Mouse (Mus musculus) right cerebral cortex, adult 18-20 months (tissue): ENCODE measurements around the gene Ascc1.
A peak's percentile ranks its signal among the peaks of the same experiment; 100 is the strongest.
"Not testable (repeated sequence)": the region's sequence is repeated elsewhere in the genome, so short reads cannot be mapped to it uniquely, and the experiment has no call there.

Source experiments
- DNase-seq: peaks from one replicate; pipeline ENCODE4 v3.0.0; 2022; ENCODE audit warnings: mixed read lengths

Ascc1 gene

GRCm38 (mm10) chr10:59977715-59978343, 24.8 kb upstream of the Ascc1 start:
- DNase-seq = no peak

DNA sequence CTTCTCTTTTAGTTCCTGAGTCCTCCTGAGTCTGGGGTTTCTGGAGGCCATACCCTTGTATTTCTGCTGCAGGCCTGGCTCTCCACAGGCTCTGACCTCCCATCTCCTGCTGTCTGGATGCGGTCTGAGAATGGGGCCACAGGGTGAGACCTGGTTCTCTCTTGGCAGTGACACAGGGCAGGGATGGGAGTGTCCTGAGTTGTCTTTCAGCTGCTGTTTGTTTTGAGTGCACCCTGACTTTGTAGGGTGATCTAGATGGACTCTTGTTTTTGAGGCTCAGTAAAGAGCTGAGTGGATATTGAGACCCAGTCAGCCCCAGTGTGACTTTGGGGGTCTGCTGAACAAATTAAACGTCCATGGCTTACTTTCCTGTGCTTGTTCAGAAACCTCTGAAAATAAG, 24.2 kb upstream of the Ascc1 start:
- no peak for DNase-seq

DNA sequence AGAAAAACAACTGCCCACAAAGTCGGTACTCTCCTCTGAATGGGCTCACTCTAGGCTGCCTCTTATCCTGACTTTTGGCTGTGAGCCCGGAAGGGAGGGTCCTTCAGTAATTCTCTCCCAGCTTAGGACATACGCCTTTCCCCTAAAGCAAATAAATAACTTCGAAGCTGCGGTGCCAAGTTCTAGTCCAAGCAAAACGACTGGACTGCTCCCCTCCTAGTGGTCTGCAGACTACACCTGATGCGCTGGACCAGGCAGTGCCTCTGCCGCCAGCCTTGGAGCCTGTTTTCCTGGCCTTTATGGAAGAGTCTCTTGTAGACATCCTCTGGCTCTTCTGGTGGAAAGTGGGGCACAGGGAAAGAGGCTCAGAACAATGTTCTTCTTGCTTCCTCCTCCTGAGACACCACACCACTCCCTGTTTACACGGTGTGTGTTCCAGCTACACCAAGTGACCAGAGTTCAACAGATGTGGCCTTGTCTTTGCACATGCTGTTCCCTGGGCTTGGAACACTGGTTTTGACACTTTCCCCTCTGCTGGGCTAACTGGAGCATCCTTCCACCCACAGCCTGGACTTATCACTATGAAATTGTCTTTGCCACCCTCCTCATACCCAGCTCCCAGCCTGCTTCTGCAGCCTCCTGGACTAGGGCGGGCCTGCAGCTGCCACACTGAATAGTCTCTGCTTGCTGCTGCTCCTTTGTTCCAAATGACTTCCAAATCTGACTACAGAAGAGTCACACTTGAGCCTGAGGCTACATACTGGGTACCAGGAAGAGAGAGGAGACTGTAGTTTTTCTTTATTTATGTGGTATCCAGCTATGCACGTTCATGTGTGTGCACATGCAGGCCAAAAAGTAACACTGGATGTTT, 23.5 kb upstream of the Ascc1 start:
- peak; percentile 46 for DNase-seq

- DNase-seq = no peak
Measured at GRCm38 (mm10) chr10:59980815-59981244, 21.8 kb upstream of the Ascc1 start.

DNA sequence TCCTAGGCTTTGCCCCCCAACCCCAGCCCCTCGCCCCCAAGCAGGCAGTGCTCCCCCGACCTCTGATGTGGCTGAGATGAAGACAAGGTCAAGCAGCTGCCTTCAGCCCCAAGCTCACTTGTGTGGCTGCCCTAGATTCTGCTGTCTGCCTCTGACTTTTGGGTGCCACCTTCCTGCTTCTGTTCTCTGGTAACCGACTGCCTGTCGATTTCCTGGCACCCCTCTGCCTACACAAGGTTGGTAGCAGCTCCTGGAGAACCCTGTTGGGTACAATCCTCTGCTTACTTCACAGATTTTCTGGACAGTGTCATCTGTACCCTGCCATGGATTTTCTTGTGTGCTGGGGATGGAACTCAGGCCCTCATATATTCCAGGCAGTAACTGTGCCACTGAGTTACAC, 21.3 kb upstream of the Ascc1 start:
- DNase-seq = no peak

DNA sequence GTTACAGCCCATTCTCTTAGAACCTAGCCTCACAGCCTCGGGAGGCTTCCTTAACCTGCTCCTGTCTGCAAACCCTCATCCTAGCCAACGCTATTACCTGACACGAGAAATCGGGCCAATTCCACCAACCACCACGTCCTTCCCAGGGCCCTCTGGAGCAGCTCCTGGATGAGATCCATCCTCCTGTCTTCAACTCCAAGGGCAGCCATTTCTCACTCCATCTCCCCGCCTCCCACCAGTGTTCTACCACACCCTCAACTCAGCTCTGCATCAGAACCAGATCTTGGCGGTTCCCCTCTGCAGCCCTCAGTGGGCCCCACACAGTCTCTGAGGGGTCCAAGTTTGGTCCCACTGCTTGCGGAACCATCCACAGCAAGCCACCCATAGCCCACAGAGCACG, 20.8 kb upstream of the Ascc1 start:
- no peak for DNase-seq

GRCm38 (mm10) chr10:59982379-59982873, 20.2 kb upstream of the Ascc1 start:
- DNase-seq = no peak

DNA sequence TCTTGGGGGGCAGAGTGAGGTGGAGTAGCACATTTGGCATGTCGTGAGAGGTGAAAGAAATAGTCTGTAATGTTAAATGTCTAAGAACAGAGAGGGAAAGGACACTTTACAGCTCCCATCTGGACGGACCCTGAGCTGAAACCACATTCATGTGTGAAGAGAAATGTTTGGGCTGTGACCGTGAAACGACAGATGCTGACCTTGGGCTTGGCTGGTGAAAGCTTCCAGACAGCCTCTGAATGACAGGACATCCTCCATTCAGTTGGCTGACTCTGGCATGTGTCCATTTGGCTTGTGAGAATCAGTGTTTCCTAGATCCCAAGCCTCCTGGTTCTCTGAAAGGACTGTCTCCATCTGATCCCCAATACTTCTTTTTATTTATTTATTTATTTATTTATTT, 14.6 kb upstream of the Ascc1 start:
- no peak for DNase-seq

DNA sequence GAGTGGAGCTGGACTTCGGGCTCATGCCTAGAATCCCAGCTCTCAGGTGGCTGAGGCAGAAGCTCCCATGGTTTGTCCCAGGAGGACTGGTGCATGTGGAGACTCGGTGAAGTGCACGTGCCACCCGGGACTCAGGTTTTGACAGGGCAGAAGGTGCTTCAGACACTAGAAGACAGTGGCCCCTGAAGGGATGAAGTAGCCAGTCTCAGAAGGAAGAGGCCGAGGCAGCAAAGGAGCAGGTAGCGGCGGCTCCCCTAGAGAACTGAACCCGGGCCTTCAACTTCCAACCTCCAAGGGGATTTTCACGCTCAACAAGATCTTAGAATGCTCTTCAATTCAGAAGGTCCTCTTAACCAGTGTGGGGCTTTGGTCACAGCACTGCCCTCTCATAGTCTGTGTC, 12.2 kb upstream of the Ascc1 start:
- no peak for DNase-seq

GRCm38 (mm10) chr10:59991262-59991880, 11.2 kb upstream of the Ascc1 start:
- DNase-seq = no peak

DNA sequence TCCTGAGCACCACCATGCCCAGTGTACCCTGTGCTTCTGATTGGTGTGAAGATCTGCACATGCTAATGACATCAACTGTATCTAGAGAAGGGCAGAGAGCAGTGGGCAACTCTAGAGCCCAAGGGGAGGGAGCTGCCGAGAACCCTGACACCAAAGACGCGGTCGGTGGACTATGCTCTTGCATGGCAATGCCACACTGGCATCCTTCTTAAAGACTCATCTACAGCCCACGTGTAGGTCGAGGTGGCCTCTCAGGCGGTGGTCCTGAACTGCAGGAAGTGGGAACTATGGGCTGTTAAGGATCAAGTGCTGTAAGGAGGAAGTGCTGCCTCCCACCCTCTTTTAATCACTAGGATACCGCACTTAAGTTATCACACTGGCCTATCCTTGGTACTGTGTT, 10.6 kb upstream of the Ascc1 start:
- no peak for DNase-seq

GRCm38 (mm10) chr10:59993813-59994212, 8.8 kb upstream of the Ascc1 start:
- DNase-seq = not testable (repeated sequence)

- DNase-seq = no peak
Measured at GRCm38 (mm10) chr10:59995889-59996288, 6.7 kb upstream of the Ascc1 start.

DNA sequence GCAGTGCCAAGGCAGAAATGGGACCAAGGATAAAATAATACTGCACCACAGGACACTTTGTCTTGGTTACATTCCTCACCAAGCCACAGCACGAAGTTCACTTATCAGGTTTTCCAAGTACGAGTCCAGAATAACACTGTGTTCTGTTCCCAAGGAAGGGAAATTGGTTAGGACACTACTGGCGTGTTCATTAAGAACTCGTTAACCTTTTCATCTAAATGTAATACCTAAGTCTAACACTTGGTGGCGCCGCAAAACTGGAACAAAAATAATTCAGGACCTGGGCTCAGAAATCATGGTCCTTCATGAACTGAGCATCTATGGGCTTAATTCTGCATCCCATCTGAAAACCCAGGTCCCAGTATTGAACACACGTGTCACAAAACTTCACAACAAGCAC, 5.0 kb upstream of the Ascc1 start:
- DNase-seq = peak; percentile 53

GRCm38 (mm10) chr10:59999057-59999456, 3.5 kb upstream of the Ascc1 start:
- DNase-seq = no peak

GRCm38 (mm10) chr10:60001663-60002062, 942 bp upstream of the Ascc1 start:
- not testable (repeated sequence) for DNase-seq

DNA sequence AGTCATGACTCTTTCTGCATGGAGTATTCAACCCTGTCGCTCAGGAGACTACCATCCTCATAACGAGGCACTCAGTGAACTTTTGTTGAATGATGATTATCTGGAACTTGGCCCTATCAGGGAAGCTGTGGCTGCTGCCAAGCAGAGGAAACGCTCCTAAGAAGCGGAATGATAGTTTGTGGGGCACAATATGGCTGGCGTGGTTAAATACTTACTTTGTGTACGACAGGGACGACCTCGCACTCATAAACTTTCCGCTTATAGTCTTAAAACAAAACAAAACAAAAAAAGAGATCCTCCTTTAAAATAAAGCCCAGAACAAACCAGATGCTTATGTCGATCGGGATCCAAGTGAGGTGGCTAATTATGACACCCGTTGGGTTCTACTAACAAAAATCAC, 402 bp upstream of the Ascc1 start:
- no peak for DNase-seq

GRCm38 (mm10) chr10:60003213-60003752, 678 bp downstream of the Ascc1 start:
- DNase-seq = no peak

DNA sequence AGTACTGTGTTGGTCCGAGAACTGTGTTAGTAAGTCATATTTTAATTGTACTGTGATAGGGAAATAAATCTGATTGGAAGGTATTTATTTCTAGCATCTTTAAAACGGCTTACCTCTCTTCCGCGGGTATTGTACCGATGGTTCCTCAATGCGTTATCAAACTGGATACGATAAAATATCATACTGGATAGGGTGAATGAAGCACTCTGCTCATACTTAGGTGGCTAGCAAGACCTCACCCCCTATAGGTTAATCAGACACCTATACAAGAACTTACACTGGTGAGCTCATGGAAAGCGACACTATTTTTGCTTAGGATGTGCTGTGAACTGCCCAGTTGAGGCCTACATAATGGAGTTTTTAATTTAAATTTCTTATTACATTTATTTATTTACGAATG, 1.2 kb downstream of the Ascc1 start:
- no peak for DNase-seq

DNA sequence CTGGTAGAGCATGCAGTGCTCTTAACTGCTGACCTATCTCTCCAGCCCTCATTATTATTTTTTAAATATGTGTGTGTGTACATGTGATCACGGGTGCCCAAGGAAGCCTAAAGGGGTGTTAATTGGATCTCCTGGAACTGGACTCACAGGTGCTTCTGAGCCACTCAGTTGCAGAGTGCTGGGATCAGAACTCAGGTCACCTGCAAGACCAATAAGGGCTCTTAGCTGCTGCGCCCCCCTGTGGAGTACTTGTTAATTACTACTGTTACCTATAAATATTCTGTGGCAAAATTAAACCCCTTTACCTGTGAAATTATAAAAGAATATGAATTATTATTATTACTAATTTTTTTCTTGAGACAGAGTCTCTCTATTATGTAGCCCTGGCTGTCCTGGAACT, 2.7 kb downstream of the Ascc1 start:
- DNase-seq = no peak

- no peak for DNase-seq
Measured at GRCm38 (mm10) chr10:60009115-60009514, 6.5 kb downstream of the Ascc1 start.

DNA sequence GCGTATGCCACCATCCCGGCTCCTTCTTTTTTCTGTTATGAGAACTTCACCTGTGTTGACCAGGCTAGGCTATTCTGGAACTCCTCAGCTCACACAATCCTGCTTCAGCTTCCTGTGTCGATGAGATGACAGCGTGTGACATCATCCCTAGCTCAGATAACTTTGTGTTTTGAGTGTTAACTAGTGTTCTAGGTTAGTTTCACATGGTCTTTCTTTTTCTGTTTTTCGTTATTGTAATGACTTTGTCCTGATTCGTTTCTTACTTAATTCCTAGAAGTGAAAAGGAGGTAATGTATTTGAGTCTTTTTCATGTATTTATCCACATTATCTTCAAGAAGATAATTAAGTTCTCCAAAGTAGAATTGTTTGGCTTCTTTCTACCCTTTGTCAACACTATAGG, 13.6 kb downstream of the Ascc1 start:
- no peak for DNase-seq

- DNase-seq = no peak
Measured at GRCm38 (mm10) chr10:60019299-60019698, 16.7 kb downstream of the Ascc1 start.

GRCm38 (mm10) chr10:60023751-60024150, 21.1 kb downstream of the Ascc1 start:
- DNase-seq = no peak
